Mouse (Mus musculus) liver, embryonic 14.5 days (tissue): ENCODE measurements around the gene Pnpla7.

Source experiments
- CTCF ChIP-seq: IDR thresholded peaks from 2 replicates; pipeline ENCODE4 v1.5.1; 2016; ENCODE audit warnings: antibody characterized with exemption, low read depth, control low read depth
- EP300 ChIP-seq: IDR thresholded peaks from 2 replicates; pipeline ENCODE4 v1.6.1; 2016; ENCODE audit warnings: antibody characterized with exemption, low read depth

DNA sequence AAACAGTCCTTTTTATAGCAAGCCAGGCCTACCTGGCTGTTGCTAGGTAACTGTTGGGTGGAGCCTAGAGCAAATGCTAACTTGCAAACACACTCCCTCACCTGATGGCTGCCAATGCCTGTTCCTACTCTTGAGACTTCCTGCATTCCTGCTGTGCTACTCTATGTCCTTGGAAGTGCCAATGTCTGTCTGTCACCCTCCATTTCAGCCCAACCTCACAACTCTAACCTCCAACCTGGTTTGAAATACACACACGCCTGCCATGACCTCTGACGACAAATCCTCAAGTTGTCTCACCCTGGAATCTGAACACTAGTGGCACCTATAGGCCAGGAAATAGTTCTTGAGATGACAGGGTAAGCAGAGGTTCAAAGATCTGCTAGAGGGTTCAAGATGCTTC, 46.7 kb upstream of the Pnpla7 start:
- TF ChIP-seq EP300 (no peak), CTCF (no peak)
